Mouse (Mus musculus): Measurements from ENCODE around the gene Igfbpl1. TPM values are rescaled to one million over a fixed set of nuclear protein-coding genes. Genes with fewer than 3 reads are reported as not detected.

Igfbpl1 gene
- 0.01 and 0.06 TPM in 2 replicates for polyA plus RNA-seq (2012; rRNA removed)

GRCm38 (mm10) chr4:45826275-45827040, at the start of gene Igfbpl1:
Gene Igfbpl1, minus strand, starts transcription at chr4:45826923.

GRCm38 (mm10) chr4:45848109-45848824, 21.5 kb upstream of the Igfbpl1 start, which contains the start of gene Stra6l:
Gene Stra6l, plus strand, starts transcription at chr4:45848664.

GRCm38 (mm10) chr4:45798964-45799363, 27.8 kb downstream of the Igfbpl1 start, which contains the start of gene Aldh1b1:
Gene Aldh1b1, plus strand, starts transcription at chr4:45799022.

Other genes starting within 250 kb of the Igfbpl1 start
- gene Aldh1b1, start 27.9 kb downstream of the Igfbpl1 start, polyA plus RNA-seq (2012; rRNA removed) = 26.2 and 32.0 TPM in 2 replicates
- 4.3 and 5.2 TPM in 2 replicates for gene Stra6l, start 21.7 kb upstream of the Igfbpl1 start, polyA plus RNA-seq (2012; rRNA removed)
- gene Ccdc180, start 63.4 kb upstream of the Igfbpl1 start, polyA plus RNA-seq (2012; rRNA removed) = 0.02 TPM in 2 replicates
- gene Tdrd7, start 138.4 kb upstream of the Igfbpl1 start, polyA plus RNA-seq (2012; rRNA removed) = 5.6 and 6.7 TPM in 2 replicates
- 29.4 and 34.4 TPM in 2 replicates for gene Tmod1, start 212.0 kb upstream of the Igfbpl1 start, polyA plus RNA-seq (2012; rRNA removed)